ENCODE assay signal across 26 mouse cellular contexts in the genomic region with DNA sequence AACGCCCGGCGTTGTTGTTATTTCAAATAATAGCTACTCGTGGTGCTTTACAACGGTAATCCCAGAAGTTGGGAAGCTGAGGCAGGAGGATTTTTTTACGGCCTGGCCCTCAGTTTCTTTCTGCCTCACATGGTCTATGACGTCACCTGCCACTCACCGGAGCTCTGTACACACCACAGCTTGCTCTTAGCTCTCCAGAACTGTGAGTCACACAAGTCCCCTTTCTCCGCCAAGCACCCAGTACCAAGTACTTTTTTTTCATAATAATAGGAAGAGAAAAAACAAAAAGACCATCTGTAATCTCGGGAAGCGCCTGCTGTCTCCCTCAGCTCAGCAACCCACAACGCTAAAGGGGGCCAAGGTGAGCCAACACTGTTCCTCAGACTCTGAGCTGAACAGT. TPM values are rescaled to one million over a fixed set of nuclear protein-coding genes. Genes with fewer than 3 reads are reported as not detected.
DNase-seq lines count a peak whose midpoint lies in the region; ATAC-seq lines count a peak whose summit lies in the region.
"Had no signal": no experiment of that assay in that cellular context is flagged by ENCODE, and none has a peak within 500 bp of the region (broad histone marks: within the 10 kb centered on the region; RNA-seq: fewer than 3 reads in every experiment).

No protein-coding gene starts in this region.

- DNase-seq in layer of hippocampus, adult 9-11 months, result peak; percentile 83
- no peak for DNase-seq in layer of hippocampus, adult 8-10 months (ENCODE audit: low spot score in 2 of 2)
- DNase-seq in 3T3-L1 (ENCODE audit: low read depth, low spot score) (peak; percentile 40), 416B (ENCODE audit: low read depth) (peak; percentile 35)
- DNase-seq in brain, adult 2 months (ENCODE audit: low read depth, low spot score), result peak; percentile 62
- DNase-seq in liver, embryonic 11.5 days (ENCODE audit: low spot score), result no peak
- DNase-seq: adrenal gland, adult 8-10 months; adrenal gland, postnatal 25 days; B cell, adult 2 months; cerebellum, adult 18-20 months; cerebellum, adult 9-10 months; cerebellum, postnatal 14 days; gastrocnemius, postnatal 36 days; heart, adult 2 months; heart, postnatal 14 days; heart, postnatal 4 days had no signal

- no peak overlapping the region for H3K4me3 ChIP-seq in liver, embryonic 11.5 days (ENCODE audit: low read depth, low read length)
- H3K4me3 ChIP-seq: forebrain, embryonic 10.5 days; forebrain, embryonic 13.5 days; heart, adult 2 months; heart, embryonic 10.5 days; heart, embryonic 13.5 days; hindbrain, embryonic 15.5 days had no signal

- no peak overlapping the region for H3K4me2 ChIP-seq in liver, embryonic 11.5 days
- H3K4me2 ChIP-seq: forebrain, embryonic 13.5 days; heart, embryonic 13.5 days; hindbrain, embryonic 15.5 days had no signal

- H3K36me3 ChIP-seq in liver, embryonic 11.5 days (ENCODE audit: control insufficient read depth, insufficient read depth, low read length), result no peaks in the 10 kb centered on the region
- H3K36me3 ChIP-seq: forebrain, embryonic 10.5 days; heart, embryonic 10.5 days; heart, embryonic 13.5 days; hindbrain, embryonic 15.5 days had no signal

- peaks cover 29% of the 10 kb centered on the region for H3K27me3 ChIP-seq in liver, embryonic 11.5 days (replicated peaks; ENCODE audit: control insufficient read depth, insufficient read depth, low read length)
- H3K27me3 ChIP-seq: hindbrain, embryonic 15.5 days had no signal

- no peak overlapping the region for H3K9ac ChIP-seq in liver, embryonic 11.5 days (ENCODE audit: low read depth, low read length)
- H3K9ac ChIP-seq: forebrain, embryonic 13.5 days; heart, embryonic 13.5 days; hindbrain, embryonic 15.5 days had no signal

- H3K9me3 ChIP-seq in liver, embryonic 11.5 days (ENCODE audit: control insufficient read depth, low read length), result no peaks in the 10 kb centered on the region
- H3K9me3 ChIP-seq: forebrain, embryonic 10.5 days; forebrain, embryonic 13.5 days; heart, embryonic 10.5 days; heart, embryonic 13.5 days; hindbrain, embryonic 15.5 days had no signal

- 81% methylated on average over 12 of the region's 12 CpGs for WGBS in liver, embryonic 11.5 days

- no peak overlapping the region for H3K27ac ChIP-seq in liver, embryonic 11.5 days (ENCODE audit: low read depth, low read length)
- H3K27ac ChIP-seq: forebrain, embryonic 10.5 days; forebrain, embryonic 13.5 days; heart, adult 2 months; heart, embryonic 10.5 days; heart, embryonic 13.5 days; hindbrain, embryonic 15.5 days had no signal

- no peak for ATAC-seq in liver, embryonic 11.5 days (replicated peaks; ENCODE audit: low FRiP score)
- ATAC-seq: activated CD4-positive, CD25-positive, alpha-beta regulatory T cell, adult 4 months; CD4-positive, CD25-positive, alpha-beta regulatory T cell, adult 4 months; forebrain, embryonic 13.5 days had no signal

- no peaks in the 10 kb centered on the region for H3K4me1 ChIP-seq in liver, embryonic 11.5 days (replicated peaks; ENCODE audit: control insufficient read depth, insufficient read depth, low read length)
- H3K4me1 ChIP-seq: heart, embryonic 10.5 days; heart, embryonic 13.5 days had no signal

RNA-seq across cellular contexts. Expression of a gene that starts 21.1 kb away (rescaled TPM):
- total RNA-seq in layer of hippocampus, adult 8-10 months (2022), result 100 to 1,000 TPM; 112 to 133 (median 119) TPM
- 0.73 and 0.74 TPM in 2 replicates for polyA plus RNA-seq in liver, embryonic 11.5 days (2014; fragmentation: Nextera tagmentation; extraction: Ambion mirVana)
- total RNA-seq: gastrocnemius, postnatal 36 days; granulocyte monocyte progenitor cell, adult 5-6 weeks; heart, postnatal 14 days had no signal
- polyA plus RNA-seq: activated CD4-positive, CD25-positive, alpha-beta regulatory T cell, adult 4 months; CD4-positive, CD25-positive, alpha-beta regulatory T cell, adult 4 months had no signal

RNA-seq across cellular contexts. Expression of a gene that starts 21.2 kb away (rescaled TPM):
- 100 to 1,000 TPM; 136 to 157 (median 147) TPM for total RNA-seq in layer of hippocampus, adult 8-10 months (2022)
- 2.9 and 3.0 TPM in 2 replicates for polyA plus RNA-seq in liver, embryonic 11.5 days (2014; fragmentation: Nextera tagmentation; extraction: Ambion mirVana)

RNA-seq across cellular contexts. Expression of a gene that starts 29.5 kb away (rescaled TPM):
- 10 to 100 TPM; 29.4 to 34.0 (median 31.1) TPM for total RNA-seq in layer of hippocampus, adult 8-10 months (2022)
- 30.6 and 34.4 TPM in 2 replicates for polyA plus RNA-seq in liver, embryonic 11.5 days (2014; fragmentation: Nextera tagmentation; extraction: Ambion mirVana)

RNA-seq across cellular contexts. Expression of a gene that starts 51.0 kb away (rescaled TPM):
- total RNA-seq in layer of hippocampus, adult 8-10 months (2022), result under 1 TPM; 0.23 to 0.37 (median 0.26) TPM
- polyA plus RNA-seq in liver, embryonic 11.5 days (2014; fragmentation: Nextera tagmentation; extraction: Ambion mirVana), result 0.12 and 0.31 TPM in 2 replicates
- total RNA-seq: gastrocnemius, adult 8-10 months; heart, postnatal 4 days had no signal
- polyA plus RNA-seq: CD4-positive, CD25-positive, alpha-beta regulatory T cell, adult 4 months; heart, embryonic 16.5 days had no signal

RNA-seq across cellular contexts. Expression of a gene that starts 51.3 kb away (rescaled TPM):
- total RNA-seq in layer of hippocampus, adult 8-10 months (2022), result 10 to 100 TPM; 12.5 to 17.7 (median 15.6) TPM
- 41.4 and 44.7 TPM in 2 replicates for polyA plus RNA-seq in liver, embryonic 11.5 days (2014; fragmentation: Nextera tagmentation; extraction: Ambion mirVana)

Comparison
In these comparisons a context has a peak if more than half of its experiments do, and no peak if none do; other contexts are left out.
1. DNase-seq: peak in layer of hippocampus, adult 9-11 months (single experiment), 3T3-L1 (single experiment), 416B (single experiment) and brain, adult 2 months (single experiment); none in layer of hippocampus, adult 8-10 months (0 of 2) and liver, embryonic 11.5 days (single experiment).